Mouse (Mus musculus) gastrocnemius, postnatal 14 days (tissue): ENCODE measurements around the gene Hnf1a. TPM values are rescaled to one million over a fixed set of nuclear protein-coding genes. Genes with fewer than 3 reads are reported as not detected.

Experiments
- DNase-seq: peaks from one replicate; pipeline ENCODE4 v3.0.0; 2021; ENCODE audit warnings: mixed read lengths
- intact Hi-C: fragments of 180-260 bp; cut with DNase I; formaldehyde crosslinking; loops from one replicate; pipeline ENCODE4 v1.15.1; 2025; ENCODE audit warnings: low total_unique reads
- total RNA-seq, 2 experiments: library from RNA; stranded (reverse); gene quantifications; 2 replicates each; pipeline ENCODE4 v1.2.3; 2021

The Hnf1a gene
- total RNA-seq, 2 experiments from 2014 or later, result not detected

DNA sequence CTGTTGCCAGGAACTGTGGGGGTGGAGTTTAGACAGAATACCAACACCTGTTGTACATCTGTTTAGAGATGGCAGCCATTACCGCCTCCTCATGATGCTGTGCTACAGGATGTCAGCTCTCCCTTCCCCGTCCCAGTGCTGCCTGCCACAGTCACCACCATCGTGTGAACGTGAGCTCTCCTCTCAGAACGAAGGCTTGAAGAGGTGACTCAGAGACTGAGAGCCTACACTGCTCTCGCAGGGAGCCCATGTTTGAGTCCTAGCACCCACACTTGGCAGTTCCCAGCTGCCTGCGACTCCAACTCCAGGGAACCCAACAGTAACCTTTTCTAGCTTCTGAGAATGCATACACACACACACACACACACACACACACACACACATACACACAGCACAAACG lies 56.0 kb downstream of the Hnf1a start:
- intact Hi-C loops, result no loop called here
- DNase-seq, result no peak

DNA sequence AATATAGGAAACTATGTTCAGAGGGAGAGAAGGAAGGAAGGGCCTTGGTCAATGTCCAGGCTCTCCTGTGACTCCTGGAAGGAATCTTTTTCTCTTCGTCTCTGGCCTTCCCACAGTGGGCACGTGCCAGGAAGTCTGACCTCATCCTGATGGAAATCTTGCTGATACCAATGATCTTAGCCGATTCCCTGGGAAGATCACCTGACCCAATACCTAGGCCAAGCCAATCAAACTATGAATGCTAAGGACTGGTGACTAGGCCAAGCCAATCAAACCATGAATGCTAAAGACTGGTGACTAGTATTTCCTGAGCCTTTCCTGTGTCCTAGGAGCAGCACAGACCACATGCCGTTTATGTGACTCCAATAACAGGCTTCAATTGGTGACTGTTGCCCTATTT lies 57.2 kb downstream of the Hnf1a start:
- intact Hi-C loops, result no loop called here
- DNase-seq, result no peak

DNA sequence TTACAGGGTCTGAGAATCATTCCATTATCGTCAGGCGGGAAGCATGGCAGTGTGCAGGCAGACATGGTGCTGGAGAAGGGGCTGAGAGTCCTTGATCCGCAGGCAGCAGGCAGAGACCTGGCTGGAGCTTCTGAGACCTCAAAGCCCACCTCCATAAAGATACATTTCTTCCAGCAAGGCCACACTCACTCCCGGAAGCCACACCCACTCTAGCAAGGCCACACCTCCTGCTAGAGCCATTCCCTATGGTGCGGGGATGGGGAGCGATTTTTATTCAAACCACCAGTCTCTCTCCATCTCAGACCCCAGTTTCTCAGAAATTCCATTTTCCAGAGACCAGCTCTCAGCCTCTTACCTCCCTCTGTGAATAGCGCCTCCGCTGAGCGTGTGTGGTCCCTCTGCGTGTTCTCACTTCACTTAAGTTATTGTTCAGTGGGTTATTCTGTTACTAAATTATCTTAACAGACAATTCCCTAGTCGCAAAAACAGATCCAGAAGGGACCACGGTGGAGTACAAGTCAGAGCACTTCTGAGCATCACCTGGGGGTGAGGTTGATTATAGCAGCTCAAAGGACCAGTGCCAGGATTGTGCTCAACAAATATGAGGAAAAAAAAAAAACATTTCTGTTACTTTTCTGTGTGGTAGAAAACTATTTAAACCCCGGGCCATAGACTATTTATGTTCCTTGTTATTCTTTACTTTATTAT lies 62.1 kb downstream of the Hnf1a start:
- intact Hi-C loops, result no loop called here
- DNase-seq, result no peak

DNA sequence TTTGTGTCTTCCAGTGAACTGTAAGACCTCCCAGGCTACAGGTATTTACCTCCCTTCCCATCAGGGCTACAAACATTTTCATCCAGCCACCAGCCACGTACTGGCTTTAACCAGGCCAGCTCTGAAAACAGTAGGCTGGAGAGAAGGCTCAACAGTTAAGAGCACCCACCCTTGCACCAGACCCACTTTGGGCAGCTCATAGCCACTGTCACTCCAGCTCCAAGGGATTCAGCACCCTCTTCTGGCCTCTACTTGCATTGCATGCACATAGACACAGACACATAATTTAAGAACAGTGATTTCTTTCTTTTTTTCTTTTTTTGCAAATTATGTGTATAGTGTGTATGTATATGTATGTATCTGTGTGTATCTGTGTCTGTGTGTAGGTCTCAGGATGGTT lies 68.5 kb downstream of the Hnf1a start:
- peak; percentile 15 for DNase-seq
- intact Hi-C loops, result no loop called here

Other genes with a start within 250 kb of the Hnf1a start
- 10 to 100 TPM; 29.9 to 30.1 TPM for gene Ankrd13a, start 196.4 kb downstream of the Hnf1a start, total RNA-seq
- 10 to 100 TPM; 19.8 to 25.8 TPM for gene Git2, start 195.6 kb downstream of the Hnf1a start, total RNA-seq
- gene 1500011B03Rik, start 147.6 kb downstream of the Hnf1a start, total RNA-seq, result 10 to 100 TPM in 1 of 2 experiments, 1 to 10 TPM in 1; 9.4 to 10.5 TPM
- gene 4930519G04Rik, start 117.4 kb downstream of the Hnf1a start, total RNA-seq, result not detected
- not detected for gene Gm9936, start 112.4 kb downstream of the Hnf1a start, total RNA-seq
- gene Oasl2, start 74.2 kb downstream of the Hnf1a start, total RNA-seq, result under 1 TPM; 0.38 to 0.88 TPM
- not detected for gene Oasl1, start 47.9 kb downstream of the Hnf1a start, total RNA-seq
- 10 to 100 TPM; 26.3 to 30.7 TPM for gene 2210016L21Rik, start 28.9 kb downstream of the Hnf1a start, total RNA-seq
- 10 to 100 TPM; 24.5 to 28.6 TPM for gene Sppl3, start 40.0 kb upstream of the Hnf1a start, total RNA-seq
- not detected for gene Gm10401, start 127.2 kb upstream of the Hnf1a start, total RNA-seq
- 10 to 100 TPM; 58.1 to 67.2 TPM for gene Acads, start 148.3 kb upstream of the Hnf1a start, total RNA-seq
- 10 to 100 TPM; 12.2 to 12.7 TPM for gene Unc119b, start 163.9 kb upstream of the Hnf1a start, total RNA-seq
- gene Mlec, start 187.1 kb upstream of the Hnf1a start, total RNA-seq, result 100 to 1,000 TPM; 216 to 235 TPM
- 1 to 10 TPM; 1.2 to 1.3 TPM for gene Cabp1, start 223.3 kb upstream of the Hnf1a start, total RNA-seq